Mouse (Mus musculus): ENCODE measurements around the gene Nr1i2. TPM values are rescaled to one million over a fixed set of nuclear protein-coding genes. Genes with fewer than 3 reads are reported as not detected.

Nr1i2 gene
- total RNA-seq, 4 experiments from 2014 or later, result not detected

Other genes starting within 250 kb of the Nr1i2 start
- gene Gsk3b, start 205.8 kb downstream of the Nr1i2 start, total RNA-seq (2022), result 10 to 100 TPM; 48.8 to 54.3 (median 53.0) TPM
- not detected for gene Maats1, start 47.3 kb upstream of the Nr1i2 start, total RNA-seq (2022)
- gene Cox17, start 52.2 kb upstream of the Nr1i2 start, total RNA-seq (2022), result 100 to 1,000 TPM; 269 to 387 (median 331) TPM
- not detected for gene Gm21987, start 52.2 kb upstream of the Nr1i2 start, total RNA-seq (2022)
- 100 to 1,000 TPM; 451 to 631 (median 553) TPM for gene Popdc2, start 67.4 kb upstream of the Nr1i2 start, total RNA-seq (2022)
- gene Pla1a, start 138.3 kb upstream of the Nr1i2 start, total RNA-seq (2022), result 10 to 100 TPM in 3 of 4 experiments, 1 to 10 TPM in 1; 5.9 to 12.0 (median 10.6) TPM
- 10 to 100 TPM; 23.8 to 24.8 (median 24.0) TPM for gene Adprh, start 157.9 kb upstream of the Nr1i2 start, total RNA-seq (2022)
- gene Cd80, start 160.7 kb upstream of the Nr1i2 start, total RNA-seq (2022), result 1 to 10 TPM in 1 of 4 experiments, under 1 TPM in 3; 0.54 to 1.3 (median 0.77) TPM
- gene Timmdc1, start 227.8 kb upstream of the Nr1i2 start, total RNA-seq (2022), result 10 to 100 TPM; 63.6 to 71.6 (median 66.7) TPM

All from heart, adult 8-10 months (tissue).